Mouse (Mus musculus) cerebellum, adult 2 months (tissue): ENCODE results near the gene Cacna1d.

Experiments used
- CTCF ChIP-seq: fragments of 200-500 bp; IDR thresholded peaks from 2 replicates; pipeline ENCODE4 v1.5.1; 2011; ENCODE audit warnings: low read depth, mild to moderate bottlenecking, control low read depth, low read length, moderate library complexity, borderline replicate concordance; ENCODE audit not compliant: insufficient read depth
- POLR2A ChIP-seq: fragments of 200-500 bp; IDR thresholded peaks from 2 replicates; pipeline ENCODE4 v1.6.1; 2011; ENCODE audit warnings: low read length, control low read depth, borderline replicate concordance; ENCODE audit not compliant: insufficient read depth

DNA sequence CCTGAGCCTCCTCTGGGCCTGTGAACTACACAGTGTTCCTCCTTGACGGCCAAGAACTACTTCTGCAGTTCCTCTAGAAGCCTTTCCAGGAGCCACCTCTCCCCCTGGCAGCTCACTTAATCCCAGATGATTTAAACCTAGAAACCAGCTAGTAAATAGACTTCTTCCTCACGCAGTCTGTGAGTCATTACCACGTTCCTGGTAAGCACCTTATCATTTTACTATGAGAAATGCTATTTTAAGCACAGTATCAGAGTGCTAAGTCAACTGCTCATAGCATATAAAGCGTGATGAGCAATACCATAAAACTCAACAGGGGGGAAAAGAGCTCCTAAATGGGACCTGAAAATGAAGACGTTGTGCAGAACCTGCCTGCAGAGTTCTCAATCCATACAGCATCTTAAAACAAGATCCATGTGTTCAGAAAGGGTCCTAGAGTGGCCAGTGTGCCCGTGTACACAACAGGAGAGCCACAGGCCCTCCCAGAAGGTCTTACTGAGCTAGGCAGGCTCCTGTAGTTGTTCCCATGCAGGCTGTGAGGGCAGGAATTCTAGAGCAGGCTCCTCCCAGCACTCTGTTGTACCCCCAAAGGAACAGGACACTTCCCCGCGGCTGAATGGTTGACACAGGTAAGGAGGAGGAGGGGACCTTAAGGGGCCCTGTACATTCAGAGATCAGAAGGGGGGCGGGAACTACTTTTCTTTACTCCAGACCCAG is 377.7 kb downstream of the Cacna1d start:
- no peak for TF ChIP-seq CTCF
- no peak for TF ChIP-seq POLR2A
